Mouse (Mus musculus) c-Kit-positive CD71-negative TER-119-negative erythroid progenitor cells, embryonic 14.5 days (primary cell): ENCODE results near the gene Avl9.

Experiments used
- DNase-seq: peaks from one replicate; pipeline ENCODE4 v3.0.0-alpha.2; 2013; ENCODE audit warnings: low read depth

The Avl9 gene

GRCm38 (mm10) chr6:56794834-56795233 lies 80.1 kb downstream of the Avl9 start:
- no peak for DNase-seq

- DNase-seq: no peak
Observed at GRCm38 (mm10) chr6:56796232-56796631, 81.5 kb downstream of the Avl9 start.

- peak; percentile 31 for DNase-seq
Observed at GRCm38 (mm10) chr6:56796668-56797141, 82.0 kb downstream of the Avl9 start.

- DNase-seq: peak; percentile 86
Observed at GRCm38 (mm10) chr6:56797311-56798151, 82.8 kb downstream of the Avl9 start, which contains the start of gene Kbtbd2. Gene Kbtbd2 (minus strand): TSS chr6:56797813.

- no peak for DNase-seq
Observed at GRCm38 (mm10) chr6:56798152-56798465, 83.4 kb downstream of the Avl9 start.

- DNase-seq: no peak
Observed at GRCm38 (mm10) chr6:56805026-56805425, 90.3 kb downstream of the Avl9 start.

GRCm38 (mm10) chr6:56806195-56806594 lies 91.5 kb downstream of the Avl9 start:
- no peak for DNase-seq

GRCm38 (mm10) chr6:56808656-56809055 lies 94.0 kb downstream of the Avl9 start:
- DNase-seq: no peak
